ENCODE assay signal across 8 mouse cellular contexts in genomic region chr4:152273621-152274236, GRCm38 (mm10). TPM values are rescaled to one million over a fixed set of nuclear protein-coding genes. Genes with fewer than 3 reads are reported as not detected.
DNase-seq lines count a peak whose midpoint lies in the region; ATAC-seq and TF ChIP-seq lines count a peak whose summit lies in the region.

TSS of gene Gpr153 (plus strand) at chr4:152274232.

- TF ChIP-seq CTCF in C2C12 (IDR thresholded peaks at IDR 0.05; ENCODE audit: control insufficient read depth, insufficient read depth, insufficient read length) = no peak

- H3K79me2 ChIP-seq in C2C12 (ENCODE audit: control insufficient read depth, insufficient read depth) = no peaks in the 10 kb centered on the region

- no peaks in the 10 kb centered on the region for H3K9me3 ChIP-seq in embryonic facial prominence, embryonic 10.5 days
- no peaks in the 10 kb centered on the region for H3K9me3 ChIP-seq in heart, embryonic 12.5 days (replicated peaks)
- H3K9me3 ChIP-seq in stomach, embryonic 15.5 days = no peaks in the 10 kb centered on the region

- no peaks in the 10 kb centered on the region for H3K79me3 ChIP-seq in C2C12 (ENCODE audit: low read depth)

- peak within 1 kb of the TSS; percentile 81 for H3K27ac ChIP-seq in embryonic facial prominence, embryonic 10.5 days (replicated peaks)
- H3K27ac ChIP-seq in heart, embryonic 12.5 days (ENCODE audit: poor library complexity, severe bottlenecking) = peak within 1 kb of the TSS; percentile 84
- peak within 1 kb of the TSS; percentile 82 for H3K27ac ChIP-seq in stomach, embryonic 15.5 days

- peak within 1 kb of the TSS; percentile 98 for H3K4me2 ChIP-seq in heart, embryonic 12.5 days
- H3K4me2 ChIP-seq in stomach, embryonic 15.5 days = peak within 1 kb of the TSS; percentile 95

- DNase-seq in MN1 (ENCODE audit: low spot score) = peak; percentile 66
- DNase-seq in embryonic facial prominence, embryonic 10.5 days (ENCODE audit: low spot score) = peak; percentile 79
- DNase-seq in kidney, postnatal 25 days = peak; percentile 27 to 56
- peak; percentile 61 to 83 for DNase-seq in lung, postnatal 4 days
- DNase-seq in frontal cortex, postnatal 14 days (ENCODE audit: low spot score in 2 of 2) = no peak

- peak; percentile 60 for ATAC-seq in heart, embryonic 12.5 days (ENCODE audit: insufficient number of reproducible peaks, low FRiP score)
- ATAC-seq in stomach, embryonic 15.5 days (ENCODE audit: insufficient read depth, low FRiP score, low read depth) = peak; percentile 72

- no peaks in the 10 kb centered on the region for H3K27me3 ChIP-seq in C2C12 (ENCODE audit: control insufficient read depth, insufficient read depth, insufficient read length)
- H3K27me3 ChIP-seq in embryonic facial prominence, embryonic 10.5 days (replicated peaks; ENCODE audit: low read depth, poor library complexity, severe bottlenecking) = peaks cover 73% of the 10 kb centered on the region
- H3K27me3 ChIP-seq in heart, embryonic 12.5 days (replicated peaks) = peaks cover 10% of the 10 kb centered on the region
- peaks cover 17% of the 10 kb centered on the region; the same call in 1 of the 2 replicates for H3K27me3 ChIP-seq in stomach, embryonic 15.5 days (replicated peaks)

- H3ac ChIP-seq in C2C12 (ENCODE audit: control insufficient read depth, insufficient read length, low read depth) = peak within 1 kb of the TSS; percentile 74

- H3K4me3 ChIP-seq in C2C12 (ENCODE audit: insufficient read depth, poor library complexity, severe bottlenecking) = peak within 1 kb of the TSS; percentile 30
- H3K4me3 ChIP-seq in embryonic facial prominence, embryonic 10.5 days = peak within 1 kb of the TSS; percentile 75
- H3K4me3 ChIP-seq in heart, embryonic 12.5 days = peak within 1 kb of the TSS; percentile 81
- peak within 1 kb of the TSS; percentile 63 for H3K4me3 ChIP-seq in stomach, embryonic 15.5 days (replicated peaks)

- H3K4me1 ChIP-seq in embryonic facial prominence, embryonic 10.5 days = peaks cover 62% of the 10 kb centered on the region
- peaks cover 64% of the 10 kb centered on the region for H3K4me1 ChIP-seq in heart, embryonic 12.5 days (replicated peaks)
- peaks cover 45% of the 10 kb centered on the region for H3K4me1 ChIP-seq in stomach, embryonic 15.5 days

- under 1% methylated on average over 48 of the region's 48 CpGs for WGBS in embryonic facial prominence, embryonic 10.5 days
- under 1% methylated on average over 20 of the region's 48 CpGs for WGBS in heart, embryonic 12.5 days
- WGBS in stomach, embryonic 15.5 days = 2% methylated on average over 38 of the region's 48 CpGs

- H3K9ac ChIP-seq in heart, embryonic 12.5 days = peak within 1 kb of the TSS; percentile 91
- peak within 1 kb of the TSS; percentile 82 for H3K9ac ChIP-seq in stomach, embryonic 15.5 days

- H3K36me3 ChIP-seq in C2C12 (ENCODE audit: control insufficient read depth, insufficient read depth) = peaks cover 12% of the 10 kb centered on the region
- H3K36me3 ChIP-seq in embryonic facial prominence, embryonic 10.5 days (replicated peaks) = no peaks in the 10 kb centered on the region
- H3K36me3 ChIP-seq in heart, embryonic 12.5 days = peaks cover 3% of the 10 kb centered on the region; the same call in 1 of the 2 replicates
- H3K36me3 ChIP-seq in stomach, embryonic 15.5 days = no peaks in the 10 kb centered on the region

TF ChIP-seq in C2C12, 6 proteins besides CTCF, POLR2A, EP300 and RAD21:
- TF ChIP-seq CEBPB (IDR thresholded peaks at IDR 0.05; ENCODE audit: low read depth) = no peak
- TF ChIP-seq MYOG (IDR thresholded peaks at IDR 0.05; ENCODE audit: control insufficient read depth, extremely low read depth, insufficient read length) = no peak
- no peak for TF ChIP-seq MAX (IDR thresholded peaks at IDR 0.05)
- no peak for TF ChIP-seq USF1 (IDR thresholded peaks at IDR 0.05; ENCODE audit: low read depth)
- no peak for TF ChIP-seq MYOD1 (IDR thresholded peaks at IDR 0.05; ENCODE audit: control insufficient read depth, insufficient read length, low read depth)
- no peak for TF ChIP-seq FOSL1 (IDR thresholded peaks at IDR 0.05; ENCODE audit: insufficient read depth, low read length, poor library complexity, severe bottlenecking)

RNA-seq across cellular contexts. Expression of gene Gpr153, which starts in this region (rescaled TPM):
- polyA plus RNA-seq in C2C12 (2012; fragmentation: generic; extraction: Trizol) = 5.4 TPM
- 2.7 and 4.0 TPM in 2 replicates for polyA plus RNA-seq in embryonic facial prominence, embryonic 10.5 days (2016; fragmentation: Nextera tagmentation; extraction: Ambion mirVana)
- polyA plus RNA-seq in heart, embryonic 12.5 days (2016; fragmentation: Nextera tagmentation; extraction: Ambion mirVana) = 11.9 and 14.0 TPM in 2 replicates
- 12.9 and 13.5 TPM in 2 replicates for polyA plus RNA-seq in stomach, embryonic 15.5 days (2015; fragmentation: Nextera tagmentation; extraction: Ambion mirVana)

Comparison
In these comparisons a context has a peak if more than half of its experiments do, and no peak if none do; other contexts are left out.
1. H3K4me3 ChIP-seq: peak in every context shown above with its lines; median percentile 81 in heart, embryonic 12.5 days; 75 in embryonic facial prominence, embryonic 10.5 days; 63 in stomach, embryonic 15.5 days; 30 in C2C12.
2. DNase-seq: peak in MN1 (single experiment), embryonic facial prominence, embryonic 10.5 days (single experiment), kidney, postnatal 25 days (2 of 2) and lung, postnatal 4 days (2 of 2); none in frontal cortex, postnatal 14 days (0 of 2).
3. Peak in every context shown above with its lines, with median percentiles within 50 percentile points of each other: H3K27ac ChIP-seq.